Mouse (Mus musculus): ENCODE results near the gene Zbtb8os.
A peak's percentile ranks its signal among the peaks of the same experiment; 100 is the strongest.
"Not testable (repeated sequence)": the region's sequence is repeated elsewhere in the genome, so short reads cannot be mapped to it uniquely, and the experiment has no call there.

The Zbtb8os gene

DNA sequence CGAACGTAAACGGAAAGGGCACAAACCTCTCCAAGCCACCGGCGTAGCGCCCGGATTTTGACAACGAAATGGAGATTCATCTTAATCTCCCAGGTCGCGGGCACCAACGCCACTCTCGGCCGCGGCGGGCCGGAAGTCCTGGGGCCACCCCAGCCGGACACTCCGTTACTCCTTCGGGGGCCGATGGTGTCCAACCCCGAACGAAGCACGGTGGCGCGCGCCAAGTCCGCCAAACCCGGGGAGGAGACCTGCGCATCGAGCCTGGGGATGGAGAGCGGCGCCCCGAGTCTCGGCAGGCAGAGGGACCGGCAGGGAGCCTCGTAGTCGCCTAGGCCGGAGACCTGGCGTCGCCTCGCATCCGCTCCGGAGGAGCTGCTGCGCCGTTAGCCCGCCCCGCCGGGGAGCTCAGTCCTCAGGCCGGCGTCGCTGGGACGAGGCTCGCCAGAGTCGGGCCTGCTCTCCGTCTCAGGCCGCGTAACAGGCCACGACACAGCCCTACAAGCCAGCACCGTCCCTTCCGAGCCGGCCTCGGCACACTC lies 749 bp upstream of the Zbtb8os start:
- no peak for DNase-seq

DNA sequence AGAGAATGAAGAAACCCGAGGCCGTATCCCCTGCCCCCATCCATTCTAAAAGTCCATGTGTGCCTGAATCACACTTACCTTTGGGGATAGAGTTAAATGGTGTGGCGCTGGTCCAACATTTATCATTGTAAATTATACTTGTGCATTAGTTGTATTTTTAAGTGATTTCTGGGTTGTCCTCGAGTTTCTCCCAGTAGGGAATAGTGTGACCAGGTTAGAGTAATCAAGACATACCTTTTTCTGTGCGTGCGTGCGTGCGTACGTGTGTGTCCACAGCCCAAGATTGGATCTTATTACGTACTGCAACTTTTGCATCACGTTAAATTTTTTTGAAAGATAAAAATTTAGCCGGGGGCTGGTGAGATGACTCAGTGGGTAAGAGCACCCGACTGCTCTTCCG lies 796 bp downstream of the Zbtb8os start:
- DNase-seq, result no peak

- DNase-seq, result no peak
Measured at GRCm38 (mm10) chr4:129339743-129340142, 4.2 kb downstream of the Zbtb8os start.

- no peak for DNase-seq
Measured at GRCm38 (mm10) chr4:129341888-129342287, 6.4 kb downstream of the Zbtb8os start.

GRCm38 (mm10) chr4:129342705-129343104 lies 7.2 kb downstream of the Zbtb8os start:
- DNase-seq, result no peak

DNA sequence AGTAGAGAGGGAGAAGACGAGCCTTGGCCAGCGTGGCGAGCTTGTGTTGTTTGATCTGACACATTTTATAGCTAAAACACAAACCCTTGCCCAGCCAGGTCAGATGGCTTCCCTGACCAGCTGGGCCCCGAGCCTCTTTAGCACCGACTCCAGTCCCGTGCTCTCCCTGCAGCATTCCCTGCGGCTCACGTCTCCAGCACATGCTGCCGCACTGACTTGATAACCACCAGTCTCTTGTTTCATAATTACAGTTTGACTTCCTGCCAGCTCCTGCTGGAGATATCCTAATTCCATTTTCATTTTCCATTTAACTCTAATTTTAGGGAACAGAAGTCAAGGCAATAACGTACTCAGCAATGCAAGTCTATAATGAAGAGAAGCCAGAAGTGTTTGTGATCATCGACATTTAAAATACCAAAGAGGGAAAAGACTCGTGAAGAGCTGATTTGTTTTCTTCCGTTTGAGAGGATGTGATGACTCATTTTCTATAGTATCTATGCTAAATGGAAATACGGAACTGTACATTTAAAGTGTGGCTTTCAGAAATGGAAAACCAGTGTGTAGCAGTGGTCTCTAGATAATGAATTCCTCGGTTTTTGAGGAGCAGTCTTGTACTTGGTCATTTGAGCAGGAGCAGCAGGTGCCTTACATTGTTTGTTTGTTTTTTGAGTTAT lies 11.1 kb downstream of the Zbtb8os start:
- DNase-seq, result no peak

- DNase-seq, result peak; percentile 86
Measured at GRCm38 (mm10) chr4:129350644-129351043, 15.1 kb downstream of the Zbtb8os start.

- no peak for DNase-seq
Measured at GRCm38 (mm10) chr4:129351111-129351510, 15.6 kb downstream of the Zbtb8os start.

- no peak for DNase-seq
Measured at GRCm38 (mm10) chr4:129353176-129353575, 17.7 kb downstream of the Zbtb8os start.

- DNase-seq, result no peak
Measured at GRCm38 (mm10) chr4:129354236-129354635, 18.7 kb downstream of the Zbtb8os start.

DNA sequence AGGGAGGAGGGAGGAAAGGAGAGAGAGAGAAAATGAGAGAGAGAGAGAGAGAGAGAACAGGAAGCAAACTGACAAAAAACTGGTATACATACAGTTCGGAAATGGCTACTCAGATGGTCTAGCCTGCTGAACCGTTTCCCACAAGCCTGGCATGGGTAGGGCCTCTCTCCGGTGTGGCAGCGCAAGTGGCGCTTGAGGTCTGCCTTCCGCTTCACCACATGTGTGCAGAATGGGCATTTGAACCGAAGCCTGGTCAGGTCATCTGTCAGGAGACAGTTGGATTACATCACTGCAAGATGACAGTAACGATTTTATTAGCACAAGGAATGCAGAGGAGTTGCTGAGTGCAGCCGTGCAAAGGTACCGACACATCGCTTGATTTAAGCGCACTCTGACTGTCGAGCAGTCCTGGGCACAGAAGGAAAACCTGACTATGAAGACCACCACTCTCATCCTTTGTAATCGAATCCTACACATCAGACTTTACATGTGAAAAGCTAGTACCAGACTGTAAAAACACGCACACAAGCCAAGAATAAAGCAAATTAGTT lies 22.2 kb downstream of the Zbtb8os start:
- no peak for DNase-seq

- DNase-seq, result not testable (repeated sequence)
Measured at GRCm38 (mm10) chr4:129362238-129362637, 26.7 kb downstream of the Zbtb8os start.

DNA sequence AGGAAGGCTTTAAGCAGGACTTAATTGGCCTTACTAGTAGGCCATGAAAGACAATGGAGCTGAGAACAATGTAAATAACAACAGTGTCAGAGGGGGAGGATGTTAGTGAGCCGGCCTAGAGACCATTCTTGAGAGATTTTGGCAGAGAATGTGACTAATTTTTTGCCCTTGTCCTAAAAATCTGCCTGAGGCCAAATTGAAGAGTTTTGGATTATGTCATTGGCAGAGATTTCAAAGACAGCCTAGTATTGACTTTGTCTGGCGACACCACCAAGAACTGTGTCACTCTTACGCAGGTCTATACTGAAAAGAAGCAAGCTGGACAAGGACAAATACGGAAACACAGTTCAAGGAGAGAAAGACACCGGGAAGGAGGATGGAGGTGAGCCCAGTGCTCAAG lies 27.3 kb downstream of the Zbtb8os start:
- DNase-seq, result no peak

DNA sequence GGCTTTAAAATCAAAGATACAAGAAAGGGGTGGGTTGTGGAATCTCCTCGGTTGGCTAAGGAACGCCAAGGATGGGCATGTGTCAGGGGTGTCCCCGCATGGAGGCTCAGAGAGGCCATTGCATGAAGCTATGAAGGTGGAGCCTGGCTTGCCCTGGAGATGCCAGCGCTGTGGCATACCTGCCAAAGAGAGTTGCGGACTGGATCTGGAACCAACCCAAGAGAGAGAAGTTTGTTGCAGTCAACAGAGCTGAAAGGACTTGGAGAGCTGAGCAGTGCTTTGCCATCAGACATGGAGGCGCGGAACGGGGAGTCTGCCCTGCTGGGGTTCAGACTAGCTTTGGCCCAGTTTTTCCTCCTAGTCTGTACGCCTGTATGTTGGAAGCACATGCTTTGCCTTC lies 28.0 kb downstream of the Zbtb8os start:
- DNase-seq, result no peak

DNA sequence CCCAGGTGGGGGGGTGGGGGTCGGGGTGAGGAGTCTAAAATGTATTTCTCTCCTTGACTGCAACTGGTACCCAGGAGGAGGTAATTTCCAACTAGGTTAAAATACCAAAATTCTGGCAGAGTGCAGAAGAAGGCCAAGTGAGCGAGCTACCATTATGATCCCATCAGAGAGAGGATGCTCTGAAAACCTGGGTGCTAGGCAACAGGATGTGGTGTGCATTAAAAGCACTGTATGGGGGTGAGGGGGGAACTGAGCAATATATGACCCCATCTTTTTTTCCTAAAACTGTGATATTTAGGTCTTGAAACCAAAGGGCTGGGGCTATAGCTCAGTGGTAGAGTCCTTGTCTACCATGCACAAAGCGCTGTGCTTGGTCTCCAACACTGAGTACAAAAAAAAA lies 28.9 kb downstream of the Zbtb8os start:
- DNase-seq, result no peak

GRCm38 (mm10) chr4:129365224-129365623 lies 29.7 kb downstream of the Zbtb8os start:
- DNase-seq, result no peak

- no peak for DNase-seq
Measured at GRCm38 (mm10) chr4:129371391-129371790, 35.9 kb downstream of the Zbtb8os start.

DNA sequence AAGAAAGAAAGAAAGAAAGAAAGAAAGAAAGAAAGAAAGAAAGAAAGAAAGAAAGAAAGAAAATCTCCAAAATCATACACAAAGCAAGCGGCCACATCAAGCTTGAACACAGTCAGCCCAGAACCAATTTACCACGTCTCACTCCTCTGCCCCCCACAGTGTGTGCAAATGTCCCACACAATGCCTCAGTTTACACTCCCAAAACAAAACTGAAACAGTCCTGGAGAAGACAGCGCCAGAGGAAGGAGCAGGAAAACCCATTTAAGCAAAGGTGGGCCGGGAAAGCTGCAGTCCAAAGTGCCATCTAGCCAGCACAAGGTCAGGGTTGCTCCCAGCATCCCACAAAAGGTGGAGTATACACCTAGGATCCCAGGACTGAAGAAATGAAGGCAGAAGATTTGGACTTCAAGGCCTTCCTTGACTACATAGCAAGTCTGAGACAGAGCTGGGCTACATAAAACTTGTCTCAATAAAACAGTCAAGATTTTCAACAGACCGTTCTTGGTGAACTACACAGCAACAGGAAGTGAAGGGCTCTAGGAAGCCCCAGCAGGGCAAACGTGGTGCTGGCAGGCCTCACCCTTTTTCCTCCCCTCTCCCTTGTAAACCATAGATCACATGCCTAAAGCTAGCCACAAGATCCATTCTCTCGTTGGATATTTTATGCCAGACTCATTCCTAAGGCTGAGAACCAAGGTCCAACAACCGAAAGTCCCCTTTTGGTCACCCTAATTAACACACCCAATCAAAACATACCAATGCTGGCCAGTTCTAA lies 37.9 kb downstream of the Zbtb8os start:
- no peak for DNase-seq

DNA sequence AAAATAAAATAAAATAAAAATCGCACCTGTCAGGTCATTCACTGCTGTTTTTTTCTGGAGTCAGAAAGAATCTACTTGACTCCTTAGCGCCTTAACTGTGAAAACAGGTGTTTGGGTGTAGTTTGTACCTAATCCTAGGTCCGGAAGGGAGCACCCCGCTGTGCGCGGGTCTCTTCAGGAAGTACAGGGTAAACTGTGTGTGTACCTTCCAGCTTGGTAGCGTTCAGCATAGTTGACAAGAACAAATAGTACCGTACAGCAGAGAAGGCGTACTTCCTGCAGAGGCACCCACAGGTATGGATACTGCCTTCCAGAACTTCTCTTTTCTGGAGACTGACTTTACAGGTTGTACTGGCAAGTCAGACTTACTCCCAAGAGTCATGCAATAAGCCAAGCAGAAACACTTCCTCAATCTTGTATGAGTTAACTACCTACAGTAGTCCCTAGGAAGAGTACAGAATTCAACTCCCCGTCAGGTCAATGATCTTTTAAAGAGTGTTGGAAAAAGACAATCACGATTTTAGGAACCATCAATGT lies 38.8 kb downstream of the Zbtb8os start:
- no peak for DNase-seq

DNA sequence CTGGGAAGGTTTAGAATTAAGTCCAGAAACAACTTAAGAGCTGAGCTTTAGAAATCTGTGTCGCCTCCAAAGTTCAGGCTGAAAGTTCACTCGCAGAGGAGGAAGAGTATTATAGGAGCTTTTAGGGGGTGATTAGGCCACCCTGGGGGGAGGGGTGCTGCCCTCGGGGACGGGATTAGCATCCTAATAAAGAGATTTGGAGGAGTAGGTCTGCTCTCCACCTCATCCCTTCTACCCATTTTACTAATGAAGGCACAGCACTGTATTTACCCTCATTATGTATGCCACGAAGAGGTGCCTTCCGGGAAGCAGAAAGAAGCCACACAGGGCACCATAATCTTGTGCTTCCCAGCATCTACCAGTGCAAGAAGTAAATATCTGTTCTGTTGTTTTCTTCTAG lies 39.5 kb downstream of the Zbtb8os start:
- DNase-seq, result no peak

- no peak for DNase-seq
Measured at GRCm38 (mm10) chr4:129375821-129376220, 40.3 kb downstream of the Zbtb8os start.

DNA sequence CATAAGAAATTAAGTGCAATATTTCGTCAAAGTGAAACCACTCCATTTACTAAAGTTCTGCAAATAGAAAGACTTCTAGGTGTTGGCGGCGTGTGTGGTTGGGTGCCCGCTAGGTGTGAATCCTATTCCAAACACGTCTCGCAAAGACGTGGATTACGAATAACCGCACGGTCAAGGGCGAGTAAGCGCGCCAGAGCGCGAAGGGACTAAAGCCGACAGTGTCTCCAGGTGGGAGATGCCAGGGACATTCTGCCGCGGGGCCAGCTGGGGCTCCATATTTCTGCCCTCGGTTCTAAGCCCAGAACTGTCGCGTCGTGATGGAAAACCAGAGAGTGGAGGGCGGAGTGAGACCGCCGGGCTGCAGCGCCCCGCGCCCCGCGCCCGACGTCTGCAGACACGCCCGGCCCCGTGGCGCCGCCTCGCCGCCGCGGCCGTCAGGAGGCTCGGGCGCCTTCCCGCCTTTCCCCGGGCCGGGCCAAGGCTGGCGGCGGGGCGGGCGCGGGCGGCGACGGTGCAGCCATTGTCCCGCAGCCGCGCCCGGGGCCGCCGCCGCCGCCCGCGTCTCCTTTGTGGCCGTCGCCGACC lies 41.6 kb downstream of the Zbtb8os start:
- DNase-seq, result peak; percentile 63
